Mouse (Mus musculus): ENCODE measurements around the gene Swap70. TPM values are rescaled to one million over a fixed set of nuclear protein-coding genes. Genes with fewer than 3 reads are reported as not detected.
A peak's percentile ranks its signal among the peaks of the same experiment; 100 is the strongest.

Gene Swap70
- polyA plus RNA-seq, 1 experiment from 2014 or later: 22.7 TPM

- Histone ChIP-seq H3K9ac (replicated peaks; ENCODE audit: low read length) (no peak overlapping the region), H3K27ac (replicated peaks; ENCODE audit: low read depth, low read length) (no peak overlapping the region), H3K36me3 (replicated peaks; ENCODE audit: control insufficient read depth, insufficient read depth, low read depth, low read length) (no peaks in the 10 kb centered on the region), H3K4me2 (ENCODE audit: low read depth, low read length) (no peak overlapping the region), H3K4me1 (ENCODE audit: control insufficient read depth, insufficient read depth, low read length) (no peaks in the 10 kb centered on the region), H3K4me3 (ENCODE audit: low read depth, low read length) (no peak overlapping the region), H3K27me3 (ENCODE audit: control insufficient read depth, insufficient read depth, low read length) (no peaks in the 10 kb centered on the region), H3K9me3 (replicated peaks; ENCODE audit: control insufficient read depth, low read length) (no peaks in the 10 kb centered on the region)
- no peak for ATAC-seq (replicated peaks; ENCODE audit: insufficient number of reproducible peaks, low FRiP score, low TSS enrichment, low read depth)
- WGBS: 43% methylated on average over 8 of the region's 8 CpGs
- DNase-seq (ENCODE audit: low spot score): no peak
These were observed 66.1 kb downstream of the Swap70 start for GRCm38 (mm10) chr7:110287476-110288071.

- 88% methylated on average over 4 of the region's 4 CpGs for WGBS
- Histone ChIP-seq H3K4me3 (ENCODE audit: low read depth, low read length) (no peak overlapping the region), H3K4me2 (ENCODE audit: low read depth, low read length) (no peak overlapping the region), H3K4me1 (ENCODE audit: control insufficient read depth, insufficient read depth, low read length) (no peaks in the 10 kb centered on the region), H3K27me3 (ENCODE audit: control insufficient read depth, insufficient read depth, low read length) (no peaks in the 10 kb centered on the region), H3K9ac (replicated peaks; ENCODE audit: low read length) (no peak overlapping the region), H3K9me3 (replicated peaks; ENCODE audit: control insufficient read depth, low read length) (no peaks in the 10 kb centered on the region), H3K27ac (replicated peaks; ENCODE audit: low read depth, low read length) (no peak overlapping the region), H3K36me3 (replicated peaks; ENCODE audit: control insufficient read depth, insufficient read depth, low read depth, low read length) (no peaks in the 10 kb centered on the region)
- DNase-seq (ENCODE audit: low spot score): no peak
- no peak for ATAC-seq (replicated peaks; ENCODE audit: insufficient number of reproducible peaks, low FRiP score, low TSS enrichment, low read depth)
These were observed 66.7 kb downstream of the Swap70 start for GRCm38 (mm10) chr7:110288191-110288604.

- Histone ChIP-seq H3K36me3 (replicated peaks; ENCODE audit: control insufficient read depth, insufficient read depth, low read depth, low read length) (no peaks in the 10 kb centered on the region), H3K4me1 (ENCODE audit: control insufficient read depth, insufficient read depth, low read length) (no peaks in the 10 kb centered on the region), H3K4me3 (ENCODE audit: low read depth, low read length) (no peak overlapping the region), H3K4me2 (ENCODE audit: low read depth, low read length) (no peak overlapping the region), H3K27ac (replicated peaks; ENCODE audit: low read depth, low read length) (no peak overlapping the region), H3K9ac (replicated peaks; ENCODE audit: low read length) (no peak overlapping the region), H3K9me3 (replicated peaks; ENCODE audit: control insufficient read depth, low read length) (no peaks in the 10 kb centered on the region), H3K27me3 (ENCODE audit: control insufficient read depth, insufficient read depth, low read length) (no peaks in the 10 kb centered on the region)
- WGBS: 71% methylated on average over 6 of the region's 6 CpGs
- DNase-seq (ENCODE audit: low spot score) (no peak), ATAC-seq (replicated peaks; ENCODE audit: insufficient number of reproducible peaks, low FRiP score, low TSS enrichment, low read depth) (no peak)
These were observed 67.2 kb downstream of the Swap70 start for GRCm38 (mm10) chr7:110288731-110289191.

- Histone ChIP-seq H3K27me3 (ENCODE audit: control insufficient read depth, insufficient read depth, low read length) (no peaks in the 10 kb centered on the region), H3K27ac (replicated peaks; ENCODE audit: low read depth, low read length) (no peak overlapping the region), H3K4me3 (ENCODE audit: low read depth, low read length) (no peak overlapping the region), H3K4me2 (ENCODE audit: low read depth, low read length) (no peak overlapping the region), H3K36me3 (replicated peaks; ENCODE audit: control insufficient read depth, insufficient read depth, low read depth, low read length) (no peaks in the 10 kb centered on the region), H3K9me3 (replicated peaks; ENCODE audit: control insufficient read depth, low read length) (no peaks in the 10 kb centered on the region), H3K4me1 (ENCODE audit: control insufficient read depth, insufficient read depth, low read length) (no peaks in the 10 kb centered on the region), H3K9ac (replicated peaks; ENCODE audit: low read length) (no peak overlapping the region)
- no peak for ATAC-seq (replicated peaks; ENCODE audit: insufficient number of reproducible peaks, low FRiP score, low TSS enrichment, low read depth)
- 80% methylated on average over 4 of the region's 4 CpGs for WGBS
- DNase-seq (ENCODE audit: low spot score): no peak
These were observed 68.1 kb downstream of the Swap70 start for GRCm38 (mm10) chr7:110289647-110290046.

- peaks cover 4% of the 10 kb centered on the region for H3K4me1 ChIP-seq (ENCODE audit: control insufficient read depth, insufficient read depth, low read length)
- no peaks in the 10 kb centered on the region for H3K9me3 ChIP-seq (replicated peaks; ENCODE audit: control insufficient read depth, low read length)
- peak overlapping the region; percentile 41 for H3K9ac ChIP-seq (replicated peaks; ENCODE audit: low read length)
- ATAC-seq (replicated peaks; ENCODE audit: insufficient number of reproducible peaks, low FRiP score, low TSS enrichment, low read depth) (peak; percentile 84), DNase-seq (ENCODE audit: low spot score) (peak; percentile 76)
- no peaks in the 10 kb centered on the region for H3K27me3 ChIP-seq (ENCODE audit: control insufficient read depth, insufficient read depth, low read length)
- peak overlapping the region; percentile 83 for H3K27ac ChIP-seq (replicated peaks; ENCODE audit: low read depth, low read length)
- WGBS: 18% methylated on average over 17 of the region's 17 CpGs
- H3K36me3 ChIP-seq (replicated peaks; ENCODE audit: control insufficient read depth, insufficient read depth, low read depth, low read length): no peaks in the 10 kb centered on the region
- no peak overlapping the region for H3K4me3 ChIP-seq (ENCODE audit: low read depth, low read length)
- peak overlapping the region; percentile 13; the same call in 1 of the 2 replicates for H3K4me2 ChIP-seq (ENCODE audit: low read depth, low read length)
These were observed 75.5 kb downstream of the Swap70 start for GRCm38 (mm10) chr7:110296889-110297603.

- WGBS: 29% methylated on average over 4 of the region's 4 CpGs
- H3K9me3 ChIP-seq (replicated peaks; ENCODE audit: control insufficient read depth, low read length): no peaks in the 10 kb centered on the region
- H3K4me3 ChIP-seq (ENCODE audit: low read depth, low read length): no peak overlapping the region
- H3K27me3 ChIP-seq (ENCODE audit: control insufficient read depth, insufficient read depth, low read length): no peaks in the 10 kb centered on the region
- H3K36me3 ChIP-seq (replicated peaks; ENCODE audit: control insufficient read depth, insufficient read depth, low read depth, low read length): no peaks in the 10 kb centered on the region
- ATAC-seq (replicated peaks; ENCODE audit: insufficient number of reproducible peaks, low FRiP score, low TSS enrichment, low read depth): 0 out of 2 replicates have a peak, but pooled peaks have one; percentile 37
- H3K9ac ChIP-seq (replicated peaks; ENCODE audit: low read length): peak overlapping the region; percentile 41
- DNase-seq (ENCODE audit: low spot score): no peak
- peak overlapping the region; percentile 83 for H3K27ac ChIP-seq (replicated peaks; ENCODE audit: low read depth, low read length)
- H3K4me2 ChIP-seq (ENCODE audit: low read depth, low read length): no peak overlapping the region
- H3K4me1 ChIP-seq (ENCODE audit: control insufficient read depth, insufficient read depth, low read length): peaks cover 4% of the 10 kb centered on the region
These were observed 76.1 kb downstream of the Swap70 start for GRCm38 (mm10) chr7:110297611-110298010.

- WGBS: 70% methylated on average over 7 of the region's 7 CpGs
These were observed 76.6 kb downstream of the Swap70 start for GRCm38 (mm10) chr7:110298090-110298489.

GRCm38 (mm10) chr7:110298739-110299410 is 77.4 kb downstream of the Swap70 start:
- WGBS: 83% methylated on average over 17 of the region's 17 CpGs
- H3K4me1 ChIP-seq (ENCODE audit: control insufficient read depth, insufficient read depth, low read length): peaks cover 4% of the 10 kb centered on the region
- ATAC-seq (replicated peaks; ENCODE audit: insufficient number of reproducible peaks, low FRiP score, low TSS enrichment, low read depth) (no peak), DNase-seq (ENCODE audit: low spot score) (no peak)
- H3K9me3 ChIP-seq (replicated peaks; ENCODE audit: control insufficient read depth, low read length): no peaks in the 10 kb centered on the region
- no peaks in the 10 kb centered on the region for H3K27me3 ChIP-seq (ENCODE audit: control insufficient read depth, insufficient read depth, low read length)
- no peak overlapping the region for H3K9ac ChIP-seq (replicated peaks; ENCODE audit: low read length)
- H3K27ac ChIP-seq (replicated peaks; ENCODE audit: low read depth, low read length): no peak overlapping the region
- no peak overlapping the region for H3K4me3 ChIP-seq (ENCODE audit: low read depth, low read length)
- no peak overlapping the region for H3K4me2 ChIP-seq (ENCODE audit: low read depth, low read length)
- H3K36me3 ChIP-seq (replicated peaks; ENCODE audit: control insufficient read depth, insufficient read depth, low read depth, low read length): no peaks in the 10 kb centered on the region

More at GRCm38 (mm10) chr7:110298090-110298489, 76.6 kb downstream of the Swap70 start:
- DNase-seq (ENCODE audit: low spot score) (no peak), ATAC-seq (replicated peaks; ENCODE audit: insufficient number of reproducible peaks, low FRiP score, low TSS enrichment, low read depth) (no peak)
- Histone ChIP-seq H3K4me3 (ENCODE audit: low read depth, low read length) (no peak overlapping the region), H3K9me3 (replicated peaks; ENCODE audit: control insufficient read depth, low read length) (no peaks in the 10 kb centered on the region), H3K27me3 (ENCODE audit: control insufficient read depth, insufficient read depth, low read length) (no peaks in the 10 kb centered on the region), H3K4me2 (ENCODE audit: low read depth, low read length) (no peak overlapping the region), H3K36me3 (replicated peaks; ENCODE audit: control insufficient read depth, insufficient read depth, low read depth, low read length) (no peaks in the 10 kb centered on the region), H3K27ac (replicated peaks; ENCODE audit: low read depth, low read length) (peak overlapping the region; percentile 83), H3K9ac (replicated peaks; ENCODE audit: low read length) (no peak overlapping the region), H3K4me1 (ENCODE audit: control insufficient read depth, insufficient read depth, low read length) (peaks cover 4% of the 10 kb centered on the region)

Data from embryonic facial prominence, embryonic 11.5 days (tissue).